Mouse (Mus musculus): ENCODE measurements around the gene Atg7.

The Atg7 gene

DNA sequence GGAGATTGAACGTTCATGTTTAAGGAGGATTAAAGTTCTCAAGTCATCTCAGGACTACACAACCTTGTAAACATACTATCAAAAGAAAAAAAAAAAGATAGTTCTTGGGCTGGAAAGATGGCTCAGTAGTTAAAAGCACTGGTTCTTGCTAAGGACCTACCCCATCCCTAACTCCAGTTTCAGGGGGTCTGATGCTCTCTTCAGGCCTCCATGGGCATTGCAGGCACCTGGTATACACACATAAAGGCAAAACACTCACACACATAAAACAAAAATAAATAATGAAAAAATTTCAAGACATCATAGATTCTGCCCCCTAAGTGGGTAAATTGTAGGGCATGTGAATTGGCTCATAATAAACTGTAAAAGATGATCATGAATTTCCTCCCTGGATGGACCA, 42.5 kb downstream of the Atg7 start:
- no peak for DNase-seq

DNA sequence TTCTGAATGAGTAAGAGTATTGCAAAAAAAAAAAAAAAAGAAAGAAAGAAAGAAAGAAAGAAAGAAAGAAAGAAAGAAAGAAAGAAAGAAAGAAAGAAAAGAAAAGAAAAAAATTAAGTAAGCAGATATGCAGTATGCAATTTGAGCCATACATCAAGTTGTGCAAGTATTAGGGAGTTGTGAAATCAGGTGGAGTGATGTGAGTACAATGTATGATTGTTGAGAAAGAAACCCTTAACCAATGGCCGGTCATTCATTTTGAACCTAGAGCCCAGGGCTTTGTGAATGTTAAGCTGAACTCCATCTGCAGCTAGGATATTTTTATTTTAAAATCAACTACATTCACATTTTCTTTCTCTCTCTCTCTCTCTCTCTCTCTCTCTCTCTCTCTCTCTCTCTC, 44.1 kb downstream of the Atg7 start:
- DNase-seq = no peak

DNA sequence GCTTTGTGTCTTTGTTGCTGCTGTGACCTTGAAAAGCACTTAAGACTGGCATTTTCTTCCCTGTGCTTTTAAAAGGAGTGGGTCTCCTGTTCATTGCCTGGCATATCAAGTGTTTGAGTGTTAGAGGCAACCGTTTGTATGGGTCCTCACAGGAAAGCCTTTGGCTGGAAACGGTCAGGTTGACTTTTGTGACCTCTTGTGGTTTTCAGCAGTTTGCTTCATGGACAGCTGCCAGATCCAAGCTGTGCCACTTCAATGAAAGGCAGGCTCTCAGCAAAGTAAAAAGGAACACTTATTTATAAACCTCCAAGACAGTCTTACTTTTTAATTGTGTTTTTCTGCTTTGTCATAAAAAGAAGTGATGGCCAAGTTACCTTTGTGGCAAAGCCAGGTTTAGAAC, 47.8 kb downstream of the Atg7 start:
- no peak for DNase-seq

GRCm38 (mm10) chr6:114691530-114691929, 48.6 kb downstream of the Atg7 start:
- no peak for DNase-seq

DNA sequence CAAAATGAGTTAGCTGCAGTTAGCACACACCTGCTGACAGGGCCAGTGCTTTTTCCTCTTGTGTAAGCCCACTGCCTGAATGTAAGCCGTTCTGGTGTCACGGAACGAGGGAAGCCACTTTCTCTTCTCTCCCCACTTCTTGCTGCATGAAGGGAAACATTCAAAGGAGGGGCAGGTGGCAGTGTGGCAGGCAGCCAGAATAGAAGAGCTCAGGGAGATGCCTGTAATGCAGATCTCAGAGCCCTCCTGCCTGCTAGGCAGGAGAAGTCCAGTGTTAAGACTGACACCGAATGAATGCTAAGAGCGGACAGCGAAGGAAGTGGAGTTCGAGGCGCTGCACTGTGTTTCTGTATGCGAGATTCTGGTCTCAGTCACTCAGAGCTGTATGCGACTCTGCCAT, 49.8 kb downstream of the Atg7 start:
- no peak for DNase-seq

DNA sequence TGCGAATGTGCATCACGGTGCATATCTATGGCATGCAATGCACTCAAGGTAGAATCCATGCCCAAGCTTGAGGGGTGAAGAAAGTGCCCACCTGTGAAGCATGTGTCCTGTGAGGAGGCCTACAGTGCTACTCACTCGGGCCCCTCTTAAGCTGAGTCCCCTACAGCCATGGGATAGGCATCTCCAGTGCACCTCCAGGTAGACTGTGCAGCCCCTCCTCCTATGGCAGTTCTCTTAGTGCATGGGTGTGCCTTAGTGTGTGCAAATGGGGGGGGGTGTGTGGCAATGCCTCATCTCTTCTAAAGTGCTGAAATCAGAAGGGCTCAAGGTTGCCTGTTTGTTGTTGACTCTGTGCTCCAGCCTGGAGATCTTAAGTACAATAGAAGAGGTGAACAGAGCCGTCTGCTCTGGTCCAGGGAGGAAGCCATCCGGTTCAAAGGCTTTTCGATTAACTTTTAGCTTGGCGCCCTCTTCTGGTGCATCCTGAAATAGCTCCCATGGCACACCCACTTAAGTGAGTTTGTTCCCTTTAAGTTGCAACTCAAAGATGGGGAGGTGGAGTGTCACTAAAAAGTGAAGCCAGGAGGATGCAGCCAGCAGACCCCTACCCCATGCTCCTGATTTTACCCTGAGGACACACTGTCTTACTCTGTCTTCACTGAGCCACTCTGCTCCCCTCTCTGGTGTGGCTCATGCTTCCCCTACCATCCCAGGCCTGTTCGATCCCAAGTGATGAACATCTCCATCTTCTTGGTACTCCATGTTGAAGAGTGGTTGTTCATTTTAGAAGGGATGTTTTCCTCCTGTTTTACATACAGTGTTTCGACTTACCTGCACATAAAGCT, 55.0 kb downstream of the Atg7 start:
- DNase-seq = peak; percentile 13 to 67

- no peak for DNase-seq
Observed at GRCm38 (mm10) chr6:114698578-114698977, 55.7 kb downstream of the Atg7 start.

DNA sequence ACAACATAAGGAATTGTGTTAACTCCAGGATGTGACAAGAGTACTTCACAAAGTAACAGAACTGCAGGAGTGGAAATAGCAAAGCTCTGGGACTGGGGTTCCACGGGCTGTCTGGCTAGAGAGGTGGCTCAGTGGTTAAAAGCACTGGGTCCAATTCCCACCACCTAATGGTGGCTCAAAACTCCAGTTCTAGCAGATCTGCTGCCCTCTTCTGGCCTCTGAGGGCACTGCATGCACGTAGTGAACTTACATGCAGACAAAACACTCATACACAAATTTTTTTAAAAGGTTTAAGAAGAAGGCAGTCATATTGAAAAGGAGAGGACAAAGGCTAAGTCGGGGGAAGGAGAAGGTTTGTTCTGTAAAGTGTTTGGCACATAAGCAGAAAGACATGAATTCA, 57.8 kb downstream of the Atg7 start:
- peak in 1 of 2 experiments; percentile 7 for DNase-seq

DNA sequence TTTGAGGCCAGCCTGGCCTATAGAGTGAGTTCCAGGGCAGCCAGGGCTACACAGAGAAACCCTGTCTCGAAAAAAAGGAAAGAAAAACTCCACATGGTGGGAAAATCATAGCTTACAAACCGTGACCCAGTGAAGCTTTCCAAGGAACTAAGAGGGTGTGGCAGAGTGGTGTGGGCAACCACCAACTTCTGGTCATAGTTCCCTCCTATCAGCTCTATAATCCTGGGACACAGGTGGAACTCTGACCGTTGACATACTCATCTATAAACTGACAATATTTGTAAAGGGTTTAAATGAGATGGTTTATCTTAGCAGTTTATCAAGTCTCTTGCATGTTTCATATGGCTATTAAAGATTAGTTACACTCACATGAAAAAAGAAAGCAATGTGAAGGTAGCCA, 64.1 kb downstream of the Atg7 start:
- DNase-seq = no peak

GRCm38 (mm10) chr6:114712242-114713050, 69.5 kb downstream of the Atg7 start:
- DNase-seq = no peak

DNA sequence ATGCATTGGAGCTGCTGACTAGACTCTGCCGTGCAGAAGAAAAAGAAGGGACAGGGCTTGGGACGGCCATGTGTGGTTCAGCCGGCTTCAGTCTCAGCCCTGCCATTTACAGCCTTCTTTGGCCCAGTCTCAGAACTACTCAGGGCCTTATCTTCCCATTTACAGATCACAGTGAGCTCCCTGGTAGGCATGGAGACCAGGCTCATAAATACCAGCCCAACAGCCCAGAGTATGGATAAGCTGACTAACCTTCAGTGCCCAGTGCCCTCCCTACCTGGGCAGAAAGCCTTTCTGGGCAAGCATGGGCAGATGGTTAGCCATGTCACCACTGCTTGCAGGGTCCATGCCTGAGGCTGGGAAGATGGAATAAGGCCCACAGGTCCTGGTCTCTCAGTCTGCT, 70.6 kb downstream of the Atg7 start:
- DNase-seq = no peak

DNA sequence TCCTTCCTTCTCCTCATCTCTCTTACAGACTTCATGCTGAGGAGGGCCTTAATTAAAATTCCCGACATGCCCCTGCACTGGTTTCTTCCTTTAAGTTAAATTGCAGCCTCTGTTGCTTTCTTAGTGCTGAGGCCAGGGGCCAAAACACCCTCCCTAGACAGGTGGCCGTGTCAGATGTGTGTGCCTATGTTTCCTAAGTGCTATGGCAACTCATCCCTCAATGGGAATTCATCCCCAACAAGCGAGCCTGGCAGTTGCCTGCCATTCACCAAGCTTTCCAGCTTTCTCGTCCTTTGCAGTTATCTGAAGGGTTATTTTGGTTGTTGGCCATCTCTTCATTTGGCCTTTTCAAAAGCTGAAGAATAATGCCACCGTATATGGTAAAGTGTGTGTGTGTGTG, 71.8 kb downstream of the Atg7 start:
- no peak for DNase-seq

GRCm38 (mm10) chr6:114715289-114716030, 72.6 kb downstream of the Atg7 start:
- DNase-seq = no peak

DNA sequence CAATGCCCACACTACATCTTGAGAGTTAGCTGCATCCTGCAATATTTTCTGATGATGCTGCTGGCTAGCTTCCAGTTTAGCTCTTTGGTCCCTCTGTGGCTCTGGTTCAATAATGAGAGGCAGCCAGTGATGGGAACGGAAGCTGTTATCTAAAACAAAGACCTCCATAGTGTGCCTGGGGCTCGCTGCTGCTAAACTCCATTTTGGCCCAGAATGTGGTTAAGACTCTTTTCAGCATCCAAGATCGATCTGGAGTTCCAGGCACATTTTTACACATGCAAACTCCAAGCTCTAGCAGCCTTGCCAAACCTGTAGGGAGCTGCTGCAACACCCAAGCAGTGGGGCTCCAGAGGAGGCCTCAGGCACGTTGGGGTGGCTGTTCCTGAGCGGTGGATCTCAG, 76.2 kb downstream of the Atg7 start:
- DNase-seq = no peak

GRCm38 (mm10) chr6:114719665-114720064, 76.8 kb downstream of the Atg7 start:
- DNase-seq = no peak

DNA sequence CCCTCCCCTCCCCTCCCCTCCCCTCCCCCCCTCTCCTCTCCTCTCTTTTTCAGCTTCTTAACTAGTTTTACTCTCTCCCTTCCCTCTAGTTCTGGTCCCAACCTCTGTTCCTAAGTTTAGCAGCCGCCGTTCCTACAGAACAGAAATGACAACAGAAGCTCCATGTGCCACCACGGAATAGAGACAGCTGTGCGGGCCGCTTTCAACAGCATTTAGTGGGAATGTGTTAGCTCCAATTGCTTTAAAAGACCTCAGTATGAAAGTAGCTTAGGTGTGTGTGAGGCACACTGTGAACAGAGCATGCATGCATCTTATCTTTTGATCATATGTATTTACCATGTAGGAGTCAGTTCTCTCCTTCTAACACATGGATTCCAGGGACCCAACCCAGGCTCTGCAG, 79.1 kb downstream of the Atg7 start:
- DNase-seq = no peak

GRCm38 (mm10) chr6:114723925-114724324, 81.0 kb downstream of the Atg7 start:
- DNase-seq = peak in 1 of 2 experiments; percentile 36

DNA sequence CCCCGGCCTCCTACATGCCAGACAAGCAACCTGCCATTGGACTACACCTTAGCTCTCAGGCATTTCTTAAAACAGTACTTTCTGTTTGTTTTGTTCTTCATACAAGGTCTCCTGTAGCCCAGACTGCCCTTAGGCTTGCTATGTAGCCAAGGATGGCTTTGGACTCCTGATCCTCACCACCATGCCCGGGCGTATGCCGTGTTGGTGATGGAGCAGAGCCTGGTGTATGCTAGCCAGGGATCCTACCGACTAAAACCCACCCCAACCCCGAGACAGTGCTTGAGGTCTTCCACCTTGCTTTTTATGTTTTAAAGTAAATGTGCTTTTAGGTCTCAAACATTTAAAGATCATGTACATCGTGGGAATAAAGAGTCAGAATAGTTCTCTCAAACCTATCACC, 81.5 kb downstream of the Atg7 start:
- no peak for DNase-seq

DNA sequence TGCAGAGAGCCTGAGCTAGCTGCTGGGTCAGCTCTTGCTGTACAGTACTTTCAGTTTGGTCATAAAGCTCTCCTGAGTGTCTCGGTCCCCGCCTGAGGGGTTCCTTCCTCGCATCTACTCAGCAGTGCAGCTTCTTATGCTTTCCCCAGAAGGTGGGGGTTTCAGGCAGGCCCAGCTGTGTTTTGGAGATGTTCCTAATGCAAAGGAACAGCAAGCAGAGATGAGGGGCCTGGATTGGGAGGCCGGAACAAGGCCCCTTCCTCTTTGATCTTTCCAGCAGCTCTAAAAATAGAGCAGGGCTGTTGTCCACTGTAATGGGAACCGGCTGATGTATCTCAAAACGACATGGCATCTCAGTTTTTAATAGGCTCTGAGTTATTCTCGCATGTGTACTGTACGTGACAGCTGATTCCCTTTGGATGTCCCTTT, 82.3 kb downstream of the Atg7 start:
- no peak for DNase-seq

DNA sequence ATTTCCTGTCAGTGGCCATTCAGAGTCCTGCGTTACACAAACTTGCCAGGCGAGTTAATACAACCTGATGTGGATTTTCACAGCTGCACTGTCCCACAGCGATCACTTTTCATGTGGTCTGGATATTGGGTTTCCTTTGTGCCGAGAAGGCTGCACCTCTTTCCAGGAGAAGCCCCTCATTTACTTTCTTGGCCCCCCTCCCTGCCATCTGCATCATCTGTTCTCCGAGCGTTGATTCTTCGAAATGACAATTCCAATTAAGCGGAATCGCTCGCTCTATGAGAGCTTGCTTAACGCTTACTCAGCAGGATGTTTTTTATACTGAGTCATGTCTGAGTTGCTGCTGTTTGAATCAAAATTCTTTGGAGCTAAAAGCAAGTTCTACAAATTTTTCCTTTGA, 83.8 kb downstream of the Atg7 start:
- DNase-seq = no peak

DNA sequence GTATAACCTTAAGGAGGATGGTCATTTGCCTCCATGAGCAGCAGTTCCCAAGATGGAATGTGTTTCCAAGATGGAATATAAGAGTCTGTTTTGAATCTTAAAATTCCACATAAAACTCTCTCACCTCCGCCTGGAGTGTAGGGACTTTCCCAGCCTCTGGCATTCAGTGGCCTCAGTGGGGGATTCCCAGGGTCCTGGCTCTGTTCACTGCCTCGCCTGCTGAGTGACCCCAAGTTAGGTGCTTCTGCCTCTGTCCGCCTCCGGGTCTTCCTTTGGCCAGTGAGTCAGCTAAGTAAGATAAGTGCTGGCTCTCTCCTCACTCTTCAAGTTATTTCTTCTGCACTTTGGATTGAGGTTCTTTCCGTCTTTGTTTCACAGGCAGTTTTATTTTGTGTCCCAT, 90.3 kb downstream of the Atg7 start:
- no peak for DNase-seq

DNA sequence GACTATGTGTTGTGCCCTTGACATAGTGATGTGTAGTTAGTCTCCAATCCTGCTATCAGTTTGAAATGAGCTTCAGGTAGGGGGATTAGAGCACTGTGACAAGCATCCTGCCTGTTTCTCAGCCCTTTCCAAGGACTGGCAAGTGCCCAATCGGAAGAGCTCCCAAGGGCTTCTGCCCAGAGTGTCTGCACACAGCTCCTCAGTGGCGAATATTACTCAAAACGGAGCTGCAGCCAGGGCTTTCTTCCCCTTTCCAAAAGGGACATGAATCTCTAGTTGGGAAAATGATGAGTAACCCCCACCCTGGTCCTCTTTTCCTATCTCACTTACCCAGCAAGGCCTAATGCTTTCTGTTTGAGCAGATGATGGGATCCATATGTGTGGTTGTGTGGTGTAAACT, 90.8 kb downstream of the Atg7 start:
- no peak for DNase-seq

- DNase-seq = no peak
Observed at GRCm38 (mm10) chr6:114735054-114735453, 92.2 kb downstream of the Atg7 start.

All from spleen, adult 18-20 months (tissue).